Mouse (Mus musculus) neural tube, embryonic 12.5 days (tissue): Measurements from ENCODE around the gene Opn5. TPM values are rescaled to one million over a fixed set of nuclear protein-coding genes. Genes with fewer than 3 reads are reported as not detected.

ENCODE experiments used
- ATAC-seq: fragments of 200-750 bp; cut with Nextera tagmentation; 2 replicates; pipeline ENCODE4 v1.8.0; 2017; ENCODE audit warnings: low read depth, mild to moderate bottlenecking, moderate TSS enrichment, moderate library complexity; ENCODE audit not compliant: low FRiP score
- H3K27ac ChIP-seq: fragments of 300-500 bp; sonication (generic); 2 replicates; pipeline ENCODE4 v1.5.1; 2016
- H3K27me3 ChIP-seq: fragments of 300-500 bp; sonication (generic); replicated peaks from 2 replicates; pipeline ENCODE4 v1.6.1; 2016; ENCODE audit warnings: mild to moderate bottlenecking
- H3K36me3 ChIP-seq: fragments of 300-500 bp; sonication (generic); 2 replicates; pipeline ENCODE4 v1.6.1; 2016; ENCODE audit warnings: mild to moderate bottlenecking
- H3K4me1 ChIP-seq: fragments of 300-500 bp; sonication (generic); 2 replicates; pipeline ENCODE4 v1.6.1; 2016
- H3K4me2 ChIP-seq: fragments of 300-500 bp; sonication (generic); replicated peaks from 2 replicates; pipeline ENCODE4 v1.6.1; 2016; ENCODE audit warnings: mild to moderate bottlenecking
- H3K4me3 ChIP-seq: fragments of 300-500 bp; sonication (generic); 2 replicates; pipeline ENCODE4 v1.5.1; 2016
- H3K9ac ChIP-seq: fragments of 300-500 bp; sonication (generic); 2 replicates; pipeline ENCODE4 v1.6.1; 2016; ENCODE audit warnings: mild to moderate bottlenecking
- H3K9me3 ChIP-seq: fragments of 300-500 bp; sonication (generic); 2 replicates; pipeline ENCODE4 v1.6.1; 2016; ENCODE audit warnings: mild to moderate bottlenecking
- WGBS: fragments of 180-500 bp; shearing (Covaris S2); methylation state at CpG from one replicate; pipeline ENCODE4 v1.1.7; 2016; 5-methylcytosine and 5-hydroxymethylcytosine counted together
- polyA plus RNA-seq: library from polyadenylated mRNA; unstranded; fragments of >200 nt; fragmentation: Nextera tagmentation; extraction: Ambion mirVana; gene quantifications from 2 replicates; pipeline ENCODE4 v1.2.1, GENCODE M21; 2016

Gene Opn5
- polyA plus RNA-seq, 1 experiment from 2014 or later = 0.25 TPM

GRCm38 (mm10) chr17:42580196-42580595 lies 31.0 kb downstream of the Opn5 start:
- Histone ChIP-seq H3K4me3 (no peak overlapping the region), H3K4me1 (no peaks in the 10 kb centered on the region; the same call in 1 of the 2 replicates), H3K4me2 (no peak overlapping the region), H3K9ac (no peak overlapping the region), H3K27ac (no peak overlapping the region), H3K27me3 (no peaks in the 10 kb centered on the region), H3K36me3 (no peaks in the 10 kb centered on the region), H3K9me3 (no peaks in the 10 kb centered on the region)
- WGBS = 89% methylated on average over 3 of the region's 3 CpGs
- no peak for ATAC-seq

- Histone ChIP-seq H3K9me3 (no peaks in the 10 kb centered on the region), H3K27me3 (no peaks in the 10 kb centered on the region), H3K4me3 (no peak overlapping the region), H3K36me3 (no peaks in the 10 kb centered on the region), H3K27ac (no peak overlapping the region), H3K9ac (no peak overlapping the region), H3K4me2 (no peak overlapping the region), H3K4me1 (no peaks in the 10 kb centered on the region)
- 55% methylated on average over 6 of the region's 6 CpGs for WGBS
- ATAC-seq = no peak
Measured at GRCm38 (mm10) chr17:42576671-42577168, 34.5 kb downstream of the Opn5 start.

- Histone ChIP-seq H3K4me3 (no peak overlapping the region), H3K27ac (no peak overlapping the region), H3K4me1 (no peaks in the 10 kb centered on the region), H3K9me3 (no peaks in the 10 kb centered on the region), H3K27me3 (no peaks in the 10 kb centered on the region), H3K4me2 (no peak overlapping the region), H3K36me3 (no peaks in the 10 kb centered on the region), H3K9ac (no peak overlapping the region)
- WGBS = 92% methylated on average over 8 of the region's 8 CpGs
- ATAC-seq = no peak
Measured at GRCm38 (mm10) chr17:42573786-42574185, 37.4 kb downstream of the Opn5 start.

GRCm38 (mm10) chr17:42549578-42549977 lies 61.6 kb downstream of the Opn5 start:
- Histone ChIP-seq H3K36me3 (no peaks in the 10 kb centered on the region), H3K4me1 (no peaks in the 10 kb centered on the region), H3K27ac (no peak overlapping the region), H3K4me2 (no peak overlapping the region), H3K9ac (no peak overlapping the region), H3K4me3 (no peak overlapping the region), H3K27me3 (no peaks in the 10 kb centered on the region), H3K9me3 (no peaks in the 10 kb centered on the region)
- WGBS = 92% methylated on average over 2 of the region's 2 CpGs
- no peak for ATAC-seq

- WGBS = 35% methylated on average over 5 of the region's 5 CpGs
- ATAC-seq = no peak
Measured at GRCm38 (mm10) chr17:42530147-42530546, 81.0 kb downstream of the Opn5 start.

GRCm38 (mm10) chr17:42509356-42510262 lies 101.6 kb downstream of the Opn5 start:
- Histone ChIP-seq H3K27ac (no peak overlapping the region), H3K27me3 (no peaks in the 10 kb centered on the region), H3K9me3 (no peaks in the 10 kb centered on the region), H3K4me3 (no peak overlapping the region), H3K4me1 (no peaks in the 10 kb centered on the region), H3K4me2 (no peak overlapping the region), H3K36me3 (no peaks in the 10 kb centered on the region), H3K9ac (no peak overlapping the region)
- no peak for ATAC-seq
- 78% methylated on average over 9 of the region's 9 CpGs for WGBS

More at GRCm38 (mm10) chr17:42530147-42530546, 81.0 kb downstream of the Opn5 start:
- Histone ChIP-seq H3K9me3 (no peaks in the 10 kb centered on the region), H3K27me3 (no peaks in the 10 kb centered on the region), H3K4me2 (no peak overlapping the region), H3K9ac (no peak overlapping the region), H3K4me1 (no peaks in the 10 kb centered on the region), H3K27ac (no peak overlapping the region), H3K4me3 (no peak overlapping the region), H3K36me3 (no peaks in the 10 kb centered on the region)

Other genes starting within 250 kb of the Opn5 start
- gene Adgrf4, start 80.9 kb upstream of the Opn5 start, polyA plus RNA-seq = not detected in 2 replicates
- 0.08 TPM in 1 of 2 replicates, not detected in the other for gene Adgrf2, start 130.8 kb upstream of the Opn5 start, polyA plus RNA-seq